Mouse (Mus musculus): ENCODE data around the gene Fam173b. TPM values are rescaled to one million over a fixed set of nuclear protein-coding genes. Genes with fewer than 3 reads are reported as not detected.

Fam173b gene
- polyA plus RNA-seq, 2 experiments = 12.8 to 13.5 TPM

- DNase-seq (ENCODE audit: low spot score) (peak; percentile 85), ATAC-seq (ENCODE audit: low FRiP score, low read depth) (peak; percentile 54; the same call in 1 of the 2 replicates)
- Histone ChIP-seq H3K4me3 (replicated peaks; ENCODE audit: low read length) (no peak overlapping the region), H3K4me1 (ENCODE audit: control insufficient read depth, insufficient read depth, low read length) (peaks cover 3% of the 10 kb centered on the region; the same call in 1 of the 2 replicates), H3K27me3 (ENCODE audit: control insufficient read depth, insufficient read depth, low read length) (no peaks in the 10 kb centered on the region), H3K27ac (replicated peaks; ENCODE audit: low read depth, low read length) (no peak overlapping the region), H3K9ac (ENCODE audit: low read depth, low read length, severe bottlenecking) (no peak overlapping the region), H3K9me3 (ENCODE audit: control insufficient read depth, low read length) (no peaks in the 10 kb centered on the region), H3K4me2 (replicated peaks; ENCODE audit: low read depth, low read length, severe bottlenecking) (no peak overlapping the region), H3K36me3 (ENCODE audit: control insufficient read depth, insufficient read depth, low read length) (peaks cover 25% of the 10 kb centered on the region)
- TF ChIP-seq POLR2A (IDR thresholded peaks at IDR 0.05; ENCODE audit: borderline replicate concordance, extremely low read depth, insufficient read depth, insufficient read length) = no peak
- WGBS = 10% methylated on average over 4 of the region's 4 CpGs
Measured at GRCm38 (mm10) chr15:31586519-31586918, 15.1 kb upstream of the Fam173b start.

- Histone ChIP-seq H3K9ac (ENCODE audit: low read depth, low read length, severe bottlenecking) (no peak overlapping the region), H3K4me2 (replicated peaks; ENCODE audit: low read depth, low read length, severe bottlenecking) (no peak overlapping the region), H3K36me3 (ENCODE audit: control insufficient read depth, insufficient read depth, low read length) (peaks cover 38% of the 10 kb centered on the region), H3K4me3 (replicated peaks; ENCODE audit: low read length) (no peak overlapping the region), H3K9me3 (ENCODE audit: control insufficient read depth, low read length) (no peaks in the 10 kb centered on the region), H3K27ac (replicated peaks; ENCODE audit: low read depth, low read length) (no peak overlapping the region), H3K27me3 (ENCODE audit: control insufficient read depth, insufficient read depth, low read length) (no peaks in the 10 kb centered on the region), H3K4me1 (ENCODE audit: control insufficient read depth, insufficient read depth, low read length) (peaks cover 3% of the 10 kb centered on the region; the same call in 1 of the 2 replicates)
- no peak for DNase-seq (ENCODE audit: low spot score)
- 70% methylated on average over 2 of the region's 2 CpGs for WGBS
- no peak for ATAC-seq (ENCODE audit: low FRiP score, low read depth)
- no peak for TF ChIP-seq POLR2A (IDR thresholded peaks at IDR 0.05; ENCODE audit: borderline replicate concordance, extremely low read depth, insufficient read depth, insufficient read length)
Measured at GRCm38 (mm10) chr15:31587789-31588188, 13.9 kb upstream of the Fam173b start.

GRCm38 (mm10) chr15:31588989-31589640 is 12.5 kb upstream of the Fam173b start:
- Histone ChIP-seq H3K27ac (replicated peaks; ENCODE audit: low read depth, low read length) (no peak overlapping the region), H3K9ac (ENCODE audit: low read depth, low read length, severe bottlenecking) (no peak overlapping the region), H3K4me1 (ENCODE audit: control insufficient read depth, insufficient read depth, low read length) (peaks cover 3% of the 10 kb centered on the region; the same call in 1 of the 2 replicates), H3K4me3 (replicated peaks; ENCODE audit: low read length) (no peak overlapping the region), H3K4me2 (replicated peaks; ENCODE audit: low read depth, low read length, severe bottlenecking) (no peak overlapping the region), H3K9me3 (ENCODE audit: control insufficient read depth, low read length) (no peaks in the 10 kb centered on the region), H3K36me3 (ENCODE audit: control insufficient read depth, insufficient read depth, low read length) (peaks cover 51% of the 10 kb centered on the region), H3K27me3 (ENCODE audit: control insufficient read depth, insufficient read depth, low read length) (no peaks in the 10 kb centered on the region)
- no peak for DNase-seq (ENCODE audit: low spot score)
- 63% methylated on average over 8 of the region's 8 CpGs for WGBS
- peak; percentile 43 for ATAC-seq (ENCODE audit: low FRiP score, low read depth)
- TF ChIP-seq POLR2A (IDR thresholded peaks at IDR 0.05; ENCODE audit: borderline replicate concordance, extremely low read depth, insufficient read depth, insufficient read length) = no peak

GRCm38 (mm10) chr15:31590176-31590575 is 11.5 kb upstream of the Fam173b start:
- no peak for TF ChIP-seq POLR2A (IDR thresholded peaks at IDR 0.05; ENCODE audit: borderline replicate concordance, extremely low read depth, insufficient read depth, insufficient read length)
- peaks cover 3% of the 10 kb centered on the region; the same call in 1 of the 2 replicates for H3K4me1 ChIP-seq (ENCODE audit: control insufficient read depth, insufficient read depth, low read length)
- no peak overlapping the region for H3K27ac ChIP-seq (replicated peaks; ENCODE audit: low read depth, low read length)
- H3K9me3 ChIP-seq (ENCODE audit: control insufficient read depth, low read length) = no peaks in the 10 kb centered on the region
- H3K36me3 ChIP-seq (ENCODE audit: control insufficient read depth, insufficient read depth, low read length) = peaks cover 62% of the 10 kb centered on the region
- no peak overlapping the region for H3K4me3 ChIP-seq (replicated peaks; ENCODE audit: low read length)
- WGBS = 90% methylated on average over 5 of the region's 5 CpGs
- DNase-seq (ENCODE audit: low spot score) (no peak), ATAC-seq (ENCODE audit: low FRiP score, low read depth) (no peak)
- no peak overlapping the region for H3K9ac ChIP-seq (ENCODE audit: low read depth, low read length, severe bottlenecking)
- H3K27me3 ChIP-seq (ENCODE audit: control insufficient read depth, insufficient read depth, low read length) = no peaks in the 10 kb centered on the region
- no peak overlapping the region for H3K4me2 ChIP-seq (replicated peaks; ENCODE audit: low read depth, low read length, severe bottlenecking)

GRCm38 (mm10) chr15:31592531-31592930 is 9.1 kb upstream of the Fam173b start:
- peaks cover 3% of the 10 kb centered on the region for H3K4me1 ChIP-seq (ENCODE audit: control insufficient read depth, insufficient read depth, low read length)
- 90% methylated on average over 8 of the region's 8 CpGs for WGBS
- H3K36me3 ChIP-seq (ENCODE audit: control insufficient read depth, insufficient read depth, low read length) = peaks cover 86% of the 10 kb centered on the region
- H3K4me3 ChIP-seq (replicated peaks; ENCODE audit: low read length) = no peak overlapping the region
- ATAC-seq (ENCODE audit: low FRiP score, low read depth) (no peak), DNase-seq (ENCODE audit: low spot score) (no peak)
- TF ChIP-seq POLR2A (IDR thresholded peaks at IDR 0.05; ENCODE audit: borderline replicate concordance, extremely low read depth, insufficient read depth, insufficient read length) = no peak
- H3K27ac ChIP-seq (replicated peaks; ENCODE audit: low read depth, low read length) = no peak overlapping the region
- H3K9ac ChIP-seq (ENCODE audit: low read depth, low read length, severe bottlenecking) = no peak overlapping the region
- H3K9me3 ChIP-seq (ENCODE audit: control insufficient read depth, low read length) = no peaks in the 10 kb centered on the region
- no peak overlapping the region for H3K4me2 ChIP-seq (replicated peaks; ENCODE audit: low read depth, low read length, severe bottlenecking)
- H3K27me3 ChIP-seq (ENCODE audit: control insufficient read depth, insufficient read depth, low read length) = no peaks in the 10 kb centered on the region
